In the genomic region with DNA sequence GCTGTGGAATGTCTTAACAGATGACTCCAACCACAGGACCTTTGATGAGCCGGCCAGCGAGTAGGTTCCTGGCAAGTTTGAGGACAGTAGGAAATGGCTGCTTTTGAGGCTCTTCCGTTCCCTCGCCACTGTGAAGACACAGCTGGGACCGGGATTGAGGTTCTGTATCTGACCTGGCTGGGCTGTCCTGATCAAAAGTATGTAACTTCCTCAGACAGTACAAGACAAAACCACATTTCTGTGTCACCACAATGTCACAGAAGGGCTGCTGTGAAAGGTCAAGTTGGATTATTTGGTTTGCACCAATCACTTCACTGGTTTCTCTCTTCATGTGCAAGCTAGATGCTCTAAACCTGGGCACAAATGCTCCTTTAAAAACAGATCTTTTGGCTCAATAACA, we compare ENCODE assay signal across 19 mouse cellular contexts.
DNase-seq lines count a peak whose midpoint lies in the region; ATAC-seq lines count a peak whose summit lies in the region.
"Had no signal": no experiment of that assay in that cellular context is flagged by ENCODE, and none has a peak within 500 bp of the region (broad histone marks: within the 10 kb centered on the region; RNA-seq: fewer than 3 reads in every experiment).

No protein-coding gene starts in this region.

- DNase-seq in kidney, postnatal 14 days: peak; percentile 17
- DNase-seq in kidney, adult 11 months: no peak
- peak; percentile 22 for DNase-seq in naive thymus-derived CD4-positive, alpha-beta T cell, adult 2 months (ENCODE audit: low read depth)
- no peak for DNase-seq in frontal cortex, postnatal 10 days (ENCODE audit: low spot score in 2 of 2)
- DNase-seq in right cerebral cortex, postnatal 25 days: no peak
- DNase-seq in right cerebral cortex, postnatal 10 days (ENCODE audit: low spot score in 2 of 2): no peak
- DNase-seq: B cell, adult 2 months; cerebellum, adult 2 months; gastrocnemius, postnatal 10 days; heart, adult 18-20 months; heart, postnatal 14 days; kidney, adult 8-10 months; layer of hippocampus, adult 9-11 months; retina, postnatal 1 day; right cerebral cortex, postnatal 4 days; thymus, postnatal 36 days had no signal

- peak; percentile 80 for ATAC-seq in CD4-positive, CD25-positive, alpha-beta regulatory T cell, adult 4 months
- ATAC-seq in hematopoietic stem cell, adult 5-6 weeks (replicated peaks in 1 of 2; ENCODE audit: insufficient read depth in 1 of 2, low FRiP score in 2 of 2, low TSS enrichment in 1 of 2, low read depth in 1 of 2, poor library complexity in 2 of 2, severe bottlenecking in 2 of 2): peak; percentile 42 to 46; a peak in 3 of 4 replicates
- ATAC-seq: forebrain, embryonic 14.5 days had no signal

Comparison
In these comparisons a context has a peak if more than half of its experiments do, and no peak if none do; other contexts are left out.
1. DNase-seq: peak in kidney, postnatal 14 days (single experiment) and naive thymus-derived CD4-positive, alpha-beta T cell, adult 2 months (single experiment); none in kidney, adult 11 months (single experiment), frontal cortex, postnatal 10 days (0 of 2), right cerebral cortex, postnatal 25 days (single experiment) and right cerebral cortex, postnatal 10 days (0 of 2).